Mouse (Mus musculus) lung, embryonic 16.5 days (tissue): ENCODE measurements around the gene Aplp2. TPM values are rescaled to one million over a fixed set of nuclear protein-coding genes. Genes with fewer than 3 reads are reported as not detected.

Source experiments
- ATAC-seq: fragments of 200-750 bp; cut with Nextera tagmentation; 2 replicates; pipeline ENCODE4 v1.8.0; 2017; ENCODE audit warnings: low read depth, mild to moderate bottlenecking, moderate library complexity
- H3K27ac ChIP-seq: fragments of 300-500 bp; sonication (generic); 2 replicates; pipeline ENCODE4 v1.5.1; 2014; ENCODE audit warnings: mild to moderate bottlenecking, control low read depth, low read length
- H3K27me3 ChIP-seq: fragments of 300-500 bp; sonication (generic); 2 replicates; pipeline ENCODE4 v1.6.1; 2014; ENCODE audit warnings: low read depth, low read length, mixed read lengths; ENCODE audit not compliant: control insufficient read depth, insufficient read depth
- H3K36me3 ChIP-seq: fragments of 300-500 bp; sonication (generic); 2 replicates; pipeline ENCODE4 v1.6.1; 2014; ENCODE audit warnings: low read length; ENCODE audit not compliant: control insufficient read depth, insufficient read depth
- H3K4me1 ChIP-seq: fragments of 300-500 bp; sonication (generic); replicated peaks from 2 replicates; pipeline ENCODE4 v1.6.1; 2014; ENCODE audit warnings: low read length, mixed read lengths; ENCODE audit not compliant: control insufficient read depth, insufficient read depth
- H3K4me2 ChIP-seq: fragments of 300-500 bp; sonication (generic); 2 replicates; pipeline ENCODE4 v1.6.1; 2014; ENCODE audit warnings: low read depth, low read length, control low read depth
- H3K4me3 ChIP-seq: fragments of 300-500 bp; sonication (generic); 2 replicates; pipeline ENCODE4 v1.5.1; 2014; ENCODE audit warnings: mild to moderate bottlenecking, low read length, control low read depth
- H3K9ac ChIP-seq: fragments of 300-500 bp; sonication (generic); 2 replicates; pipeline ENCODE4 v1.6.1; 2014; ENCODE audit warnings: low read length, control low read depth
- H3K9me3 ChIP-seq: fragments of 300-500 bp; sonication (generic); 2 replicates; pipeline ENCODE4 v1.6.1; 2016; ENCODE audit warnings: low read length; ENCODE audit not compliant: control insufficient read depth
- WGBS: fragments of 180-500 bp; shearing (Covaris S2); extraction: QIAGEN DNeasy Blood & Tissue Kit; methylation state at CpG from one replicate; pipeline ENCODE4 v1.1.7; 2014; 5-methylcytosine and 5-hydroxymethylcytosine counted together
- polyA plus RNA-seq: library from polyadenylated mRNA; unstranded; fragments of >200 nt; fragmentation: Nextera tagmentation; extraction: Ambion mirVana; gene quantifications from 2 replicates; pipeline ENCODE4 v1.2.1, GENCODE M21; 2015

The Aplp2 gene
- polyA plus RNA-seq, 1 experiment from 2014 or later: 518 TPM

DNA sequence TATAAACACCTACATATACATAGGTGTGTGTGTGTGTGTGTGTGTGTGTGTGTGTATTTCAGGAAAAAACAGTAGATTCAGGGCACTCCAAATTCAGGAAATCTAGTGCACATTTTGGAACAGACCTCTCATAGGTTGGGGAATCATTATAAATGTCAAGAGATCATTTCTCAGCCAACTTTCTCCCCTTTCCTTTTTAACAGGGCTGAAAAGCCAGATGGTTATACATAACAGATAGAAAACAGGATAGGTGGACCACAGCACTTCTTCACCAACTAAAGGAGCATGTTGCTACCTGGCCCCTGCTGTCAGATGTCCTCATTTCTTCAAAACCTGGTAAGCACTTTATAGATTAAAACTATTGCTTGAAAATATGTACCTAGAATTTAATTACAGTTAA, 14.9 kb downstream of the Aplp2 start:
- Histone ChIP-seq H3K36me3 (peaks cover 4% of the 10 kb centered on the region; the same call in 1 of the 2 replicates), H3K4me1 (peaks cover 6% of the 10 kb centered on the region), H3K9ac (no peak overlapping the region), H3K9me3 (no peaks in the 10 kb centered on the region), H3K27me3 (no peaks in the 10 kb centered on the region), H3K4me2 (no peak overlapping the region), H3K4me3 (no peak overlapping the region), H3K27ac (no peak overlapping the region)
- no peak for ATAC-seq

DNA sequence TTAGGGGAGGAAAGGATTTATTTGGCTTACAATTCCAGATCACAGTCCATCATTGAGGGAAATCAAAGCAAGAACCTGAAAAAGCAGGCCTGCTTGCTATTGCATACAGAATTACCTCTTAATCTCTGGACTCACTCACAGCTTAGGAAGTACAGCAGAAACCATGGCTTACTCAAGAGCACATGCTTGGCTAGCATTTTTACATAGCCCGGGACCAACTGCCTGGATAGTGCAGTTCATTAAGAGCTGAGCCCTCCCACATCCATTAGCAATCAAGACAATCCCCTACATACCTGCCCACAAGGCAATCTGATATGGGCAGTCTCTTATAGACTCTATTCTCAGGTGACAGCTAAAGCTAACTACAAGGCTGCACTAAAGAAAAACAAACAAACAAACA, 16.0 kb downstream of the Aplp2 start:
- 92% methylated on average over 1 of the region's 1 CpGs for WGBS
- peaks cover 4% of the 10 kb centered on the region; the same call in 1 of the 2 replicates for H3K36me3 ChIP-seq
- H3K4me3 ChIP-seq: no peak overlapping the region
- ATAC-seq: no peak
- no peak overlapping the region for H3K27ac ChIP-seq
- H3K4me1 ChIP-seq: peaks cover 12% of the 10 kb centered on the region
- no peaks in the 10 kb centered on the region for H3K27me3 ChIP-seq
- H3K4me2 ChIP-seq: no peak overlapping the region
- no peak overlapping the region for H3K9ac ChIP-seq
- no peaks in the 10 kb centered on the region for H3K9me3 ChIP-seq

DNA sequence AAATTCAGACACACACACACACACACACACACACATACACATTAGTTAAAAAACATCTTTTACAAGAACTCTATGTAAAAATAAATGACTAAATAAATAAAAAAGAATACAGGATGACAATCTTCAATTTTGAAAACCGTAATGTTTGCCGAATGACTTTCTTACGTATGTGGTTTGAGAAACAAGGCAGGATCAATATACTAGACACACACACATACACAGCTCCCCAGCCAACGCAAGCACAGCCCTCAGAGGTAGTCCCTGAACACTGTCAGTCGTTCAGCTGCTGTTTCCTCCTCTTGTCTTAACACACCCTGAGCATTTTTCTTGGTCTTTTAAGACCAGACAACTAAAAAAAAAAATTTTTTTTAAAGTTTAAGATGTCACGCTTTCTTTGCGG, 19.2 kb downstream of the Aplp2 start:
- no peak overlapping the region for H3K4me2 ChIP-seq
- ATAC-seq: no peak
- no peak overlapping the region for H3K27ac ChIP-seq
- peaks cover 4% of the 10 kb centered on the region; the same call in 1 of the 2 replicates for H3K36me3 ChIP-seq
- WGBS: 75% methylated on average over 7 of the region's 7 CpGs
- H3K27me3 ChIP-seq: no peaks in the 10 kb centered on the region
- H3K9ac ChIP-seq: no peak overlapping the region
- peaks cover 16% of the 10 kb centered on the region for H3K4me1 ChIP-seq
- H3K4me3 ChIP-seq: no peak overlapping the region
- H3K9me3 ChIP-seq: no peaks in the 10 kb centered on the region

DNA sequence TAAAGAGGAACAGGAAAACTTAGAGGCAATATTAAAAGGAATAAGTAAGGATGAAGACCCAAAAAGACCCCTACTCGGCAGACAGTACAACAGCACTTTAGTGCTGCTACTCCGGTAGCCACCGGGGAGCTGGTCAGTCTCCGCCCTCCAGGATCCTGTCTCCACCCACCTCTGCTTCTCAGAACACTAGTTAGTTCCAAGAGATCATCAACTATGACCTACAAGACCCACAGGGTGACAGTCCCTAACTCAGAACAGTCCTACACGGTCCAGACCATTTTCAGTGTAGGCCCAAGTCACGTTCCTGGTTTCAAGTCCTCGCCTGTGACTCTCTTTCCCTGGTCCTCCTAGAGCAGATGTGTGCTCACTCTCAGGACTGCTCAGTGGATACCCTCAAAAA, 20.1 kb downstream of the Aplp2 start:
- Histone ChIP-seq H3K36me3 (peaks cover 4% of the 10 kb centered on the region; the same call in 1 of the 2 replicates), H3K27ac (no peak overlapping the region), H3K9ac (no peak overlapping the region), H3K27me3 (no peaks in the 10 kb centered on the region), H3K9me3 (no peaks in the 10 kb centered on the region), H3K4me3 (no peak overlapping the region), H3K4me1 (peaks cover 16% of the 10 kb centered on the region), H3K4me2 (no peak overlapping the region)
- ATAC-seq: 0 out of 2 replicates have a peak, but pooled peaks have one; percentile 26
- 59% methylated on average over 7 of the region's 7 CpGs for WGBS

DNA sequence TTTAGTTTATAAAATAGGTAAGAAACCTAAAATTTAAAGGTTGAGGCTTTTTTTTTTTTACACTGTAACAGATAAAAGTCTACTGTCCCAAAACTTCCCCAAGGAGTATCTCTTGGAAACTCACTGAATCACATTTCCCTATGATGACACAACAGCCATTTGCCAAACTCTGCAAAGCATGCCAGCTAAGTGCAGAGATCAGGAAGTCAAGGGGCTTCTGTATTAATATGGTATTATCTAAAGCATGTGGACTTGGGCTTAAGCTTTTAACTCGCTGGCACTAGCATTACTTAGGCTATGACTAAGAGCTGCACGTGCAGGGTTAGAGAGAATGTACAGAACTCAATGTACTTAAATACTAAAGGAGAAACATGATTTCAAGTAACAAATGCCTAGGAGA, 22.4 kb downstream of the Aplp2 start:
- Histone ChIP-seq H3K4me2 (no peak overlapping the region), H3K9ac (no peak overlapping the region), H3K27me3 (no peaks in the 10 kb centered on the region), H3K36me3 (peaks cover 7% of the 10 kb centered on the region; the same call in 1 of the 2 replicates), H3K27ac (no peak overlapping the region), H3K4me3 (no peak overlapping the region), H3K4me1 (peaks cover 16% of the 10 kb centered on the region), H3K9me3 (no peaks in the 10 kb centered on the region)
- ATAC-seq: no peak
- WGBS: 56% methylated on average over 2 of the region's 2 CpGs

DNA sequence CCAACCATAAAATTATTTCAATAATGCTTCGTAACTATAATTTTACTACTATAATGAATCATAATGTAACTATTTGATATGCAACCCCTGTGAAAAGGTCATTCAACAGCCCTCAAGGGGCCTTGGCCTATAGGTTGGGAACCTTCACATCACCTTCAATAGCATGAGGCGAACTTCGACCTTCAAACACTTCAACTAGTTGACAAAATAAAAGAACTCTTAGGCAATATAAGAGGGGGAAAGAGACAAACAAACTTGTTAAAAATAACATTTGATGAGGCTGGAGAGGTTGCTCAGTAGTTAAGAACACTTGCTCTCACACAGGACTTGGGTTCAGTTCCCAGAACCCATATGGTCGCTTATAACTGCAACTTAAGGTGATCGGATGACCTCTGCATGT, 27.2 kb downstream of the Aplp2 start:
- Histone ChIP-seq H3K27me3 (no peaks in the 10 kb centered on the region), H3K4me3 (no peak overlapping the region), H3K27ac (no peak overlapping the region), H3K4me2 (no peak overlapping the region), H3K9me3 (no peaks in the 10 kb centered on the region), H3K4me1 (peaks cover 20% of the 10 kb centered on the region), H3K36me3 (0 out of 2 replicates have a peak, but pooled peaks cover 3% of the 10 kb centered on the region), H3K9ac (no peak overlapping the region)
- WGBS: 89% methylated on average over 5 of the region's 5 CpGs
- no peak for ATAC-seq

DNA sequence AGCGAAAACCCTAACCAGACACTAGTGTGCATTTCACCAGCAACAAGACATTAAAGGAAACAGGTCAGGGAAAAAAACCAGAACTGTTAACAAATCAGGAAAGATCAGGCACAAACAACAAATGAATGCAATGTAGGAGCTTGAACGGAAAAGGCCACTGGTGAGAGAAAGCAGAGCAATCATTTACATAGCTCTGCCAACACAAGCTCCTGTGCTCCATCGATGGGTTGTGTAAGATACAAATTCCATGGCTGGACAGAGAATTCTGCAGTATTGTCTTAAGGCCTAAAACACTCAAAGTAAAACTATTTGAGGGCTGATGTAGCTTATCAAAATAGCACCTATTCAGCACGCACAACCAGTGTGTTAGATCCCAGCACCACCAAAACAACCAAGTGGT, 28.6 kb downstream of the Aplp2 start:
- H3K27me3 ChIP-seq: no peaks in the 10 kb centered on the region
- peaks cover 20% of the 10 kb centered on the region for H3K4me1 ChIP-seq
- H3K36me3 ChIP-seq: 0 out of 2 replicates have a peak, but pooled peaks cover 3% of the 10 kb centered on the region
- no peak overlapping the region for H3K27ac ChIP-seq
- 62% methylated on average over 4 of the region's 4 CpGs for WGBS
- ATAC-seq: no peak
- no peak overlapping the region for H3K4me2 ChIP-seq
- no peak overlapping the region for H3K4me3 ChIP-seq
- no peak overlapping the region for H3K9ac ChIP-seq
- no peaks in the 10 kb centered on the region for H3K9me3 ChIP-seq

DNA sequence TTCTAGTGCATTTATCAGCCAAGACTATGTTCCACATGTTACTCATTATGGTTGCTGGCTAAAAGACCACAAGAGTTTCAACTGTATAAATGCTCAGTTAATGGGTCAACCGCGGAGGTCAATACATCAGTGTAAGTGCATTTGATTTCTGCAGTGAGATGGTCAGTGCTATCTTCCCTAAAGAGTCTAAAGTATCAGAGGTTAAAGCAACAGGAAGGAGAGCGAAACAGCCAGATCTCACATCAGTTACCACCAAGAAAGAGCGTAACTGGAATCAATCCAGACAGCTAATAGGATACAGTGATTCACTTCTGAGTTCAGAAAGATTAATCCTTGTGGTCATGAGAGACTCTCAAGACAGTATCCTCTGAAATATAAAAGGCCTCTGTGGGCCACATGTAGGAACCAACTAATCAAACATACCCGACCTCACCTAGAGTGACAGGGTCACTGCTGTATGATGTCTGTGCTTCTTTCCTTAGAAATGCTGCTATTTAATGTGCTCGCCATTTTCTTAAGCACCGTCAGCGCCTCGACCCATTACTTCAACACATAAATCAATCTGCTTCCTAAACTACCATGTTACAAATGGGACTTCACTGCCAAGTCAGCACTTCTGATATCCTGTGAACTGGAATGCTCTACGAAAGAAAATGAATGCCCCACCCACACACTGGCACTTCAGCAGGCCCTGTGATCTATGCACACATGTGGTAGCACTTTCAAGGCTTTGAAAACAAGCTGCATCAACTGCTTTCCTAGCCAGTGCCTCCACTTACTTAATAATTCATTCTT, 30.1 kb downstream of the Aplp2 start:
- H3K36me3 ChIP-seq: 0 out of 2 replicates have a peak, but pooled peaks cover 3% of the 10 kb centered on the region
- H3K9me3 ChIP-seq: no peaks in the 10 kb centered on the region
- H3K4me2 ChIP-seq: no peak overlapping the region
- WGBS: 53% methylated on average over 10 of the region's 10 CpGs
- ATAC-seq: no peak
- H3K4me3 ChIP-seq: no peak overlapping the region
- H3K27me3 ChIP-seq: no peaks in the 10 kb centered on the region
- no peak overlapping the region for H3K9ac ChIP-seq
- H3K4me1 ChIP-seq: peaks cover 22% of the 10 kb centered on the region
- H3K27ac ChIP-seq: no peak overlapping the region

DNA sequence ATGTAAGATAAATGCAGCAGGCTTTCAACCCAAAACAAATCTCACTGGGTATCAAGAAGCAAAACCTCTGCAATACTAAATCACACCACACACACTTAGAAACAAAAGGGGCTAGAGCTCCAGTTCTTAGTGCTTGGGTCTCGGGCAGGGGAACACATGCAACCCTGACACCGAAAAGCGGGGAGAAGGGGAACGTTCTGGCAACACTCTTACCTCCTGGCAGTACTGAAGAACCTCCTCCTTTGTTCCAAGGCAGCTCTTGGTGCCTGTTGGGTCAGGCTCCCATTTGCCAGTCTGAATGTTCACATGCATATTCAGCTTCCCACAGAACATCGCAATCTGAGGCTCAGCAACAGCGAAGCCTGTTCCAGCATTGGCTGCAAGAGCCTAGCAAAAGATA, 33.9 kb downstream of the Aplp2 start:
- Histone ChIP-seq H3K9ac (no peak overlapping the region), H3K36me3 (no peaks in the 10 kb centered on the region), H3K27me3 (no peaks in the 10 kb centered on the region), H3K4me3 (no peak overlapping the region), H3K4me1 (peaks cover 16% of the 10 kb centered on the region), H3K4me2 (no peak overlapping the region), H3K9me3 (no peaks in the 10 kb centered on the region), H3K27ac (no peak overlapping the region)
- 88% methylated on average over 6 of the region's 6 CpGs for WGBS
- no peak for ATAC-seq
